ENCODE assay signal across 15 mouse cellular contexts in genomic region chr2:71232976-71233375, GRCm38 (mm10).
"Had no signal": no experiment of that assay in that cellular context is flagged by ENCODE, and none has a peak within 500 bp of the region (broad histone marks: within the 10 kb centered on the region; RNA-seq: fewer than 3 reads in every experiment).

No protein-coding gene starts in this region.

- H3K4me3 ChIP-seq: midbrain, embryonic 10.5 days; midbrain, embryonic 12.5 days; neural tube, embryonic 12.5 days; stomach, embryonic 15.5 days had no signal

- H3K9me3 ChIP-seq: midbrain, embryonic 10.5 days; midbrain, embryonic 12.5 days; neural tube, embryonic 12.5 days; stomach, embryonic 15.5 days had no signal

- DNase-seq: lung, adult 18-20 months; lung, embryonic 14.5 days; lung, postnatal 10 days; lung, postnatal 4 days; midbrain, embryonic 14.5 days; right cerebral cortex, postnatal 14 days; thymus, adult 2 months; thymus, postnatal 25 days; thymus, postnatal 4 days had no signal

- H3K4me2 ChIP-seq: lung, embryonic 14.5 days; midbrain, embryonic 12.5 days; neural tube, embryonic 12.5 days; stomach, embryonic 15.5 days had no signal

- H3K27me3 ChIP-seq: midbrain, embryonic 12.5 days; neural tube, embryonic 12.5 days; stomach, embryonic 15.5 days had no signal

- H3K9ac ChIP-seq: liver, embryonic 14.5 days; lung, embryonic 14.5 days; midbrain, embryonic 12.5 days; neural tube, embryonic 12.5 days; stomach, embryonic 15.5 days had no signal

- H3K27ac ChIP-seq: liver, embryonic 14.5 days; midbrain, embryonic 10.5 days; midbrain, embryonic 12.5 days; neural tube, embryonic 12.5 days; stomach, embryonic 15.5 days; stomach, postnatal 0 days had no signal

- H3K4me1 ChIP-seq: midbrain, embryonic 10.5 days; midbrain, embryonic 12.5 days; neural tube, embryonic 12.5 days; stomach, embryonic 15.5 days had no signal
